Mouse (Mus musculus): Measurements from ENCODE around the gene Tbc1d10c. TPM values are rescaled to one million over a fixed set of nuclear protein-coding genes. Genes with fewer than 3 reads are reported as not detected.

Tbc1d10c gene
- total RNA-seq, 2 experiments from 2014 or later: 1.1 to 1.6 TPM

GRCm38 (mm10) chr19:4192251-4192985 is 1.3 kb upstream of the Tbc1d10c start:
- no peak for DNase-seq (ENCODE audit: low spot score in 2 of 2)

DNA sequence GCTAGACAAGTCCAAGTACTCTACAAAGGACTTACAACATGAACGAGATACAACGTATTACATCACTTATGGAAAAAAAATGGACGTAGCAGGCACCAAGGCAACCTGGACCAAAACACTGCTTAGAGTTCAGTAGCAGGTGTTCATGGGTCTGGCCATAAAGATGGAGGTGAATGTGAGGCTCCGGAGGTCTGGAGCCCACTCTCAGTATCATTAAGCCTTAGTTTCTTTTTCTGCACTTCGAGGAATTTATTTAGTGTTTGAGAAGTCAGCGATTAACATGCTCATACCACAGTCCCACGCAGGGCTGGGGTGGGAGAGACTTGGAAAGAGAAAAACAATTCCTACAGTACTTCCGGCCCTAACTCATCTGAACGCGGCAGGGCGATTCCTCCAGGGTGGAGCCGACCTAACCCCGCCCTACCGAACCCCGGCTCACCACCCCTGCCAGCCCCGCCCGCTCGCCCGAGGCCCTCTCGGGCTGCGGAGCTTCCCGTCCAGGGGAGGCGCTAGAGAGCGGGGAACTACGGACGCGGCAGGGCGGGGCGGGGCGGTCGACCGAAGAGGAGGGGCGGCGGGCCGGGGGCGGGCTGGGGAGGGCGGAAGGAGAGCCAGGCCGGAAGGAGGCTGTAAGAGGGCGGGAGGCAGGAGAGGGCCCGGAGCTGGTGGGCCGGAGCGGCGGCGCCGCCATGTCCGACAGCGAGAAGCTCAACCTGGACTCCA is 605 bp upstream of the Tbc1d10c start, which contains the start of gene Ppp1ca:
Gene Ppp1ca (plus strand): TSS at position 538 of the 723 bp plus-strand sequence.
- DNase-seq (ENCODE audit: low spot score in 2 of 2): peak; percentile 98

- no peak for DNase-seq (ENCODE audit: low spot score in 2 of 2)
Observed at GRCm38 (mm10) chr19:4189051-4189620, 1.9 kb downstream of the Tbc1d10c start.

GRCm38 (mm10) chr19:4187303-4187702 is 3.8 kb downstream of the Tbc1d10c start:
- DNase-seq (ENCODE audit: low spot score in 2 of 2): no peak

DNA sequence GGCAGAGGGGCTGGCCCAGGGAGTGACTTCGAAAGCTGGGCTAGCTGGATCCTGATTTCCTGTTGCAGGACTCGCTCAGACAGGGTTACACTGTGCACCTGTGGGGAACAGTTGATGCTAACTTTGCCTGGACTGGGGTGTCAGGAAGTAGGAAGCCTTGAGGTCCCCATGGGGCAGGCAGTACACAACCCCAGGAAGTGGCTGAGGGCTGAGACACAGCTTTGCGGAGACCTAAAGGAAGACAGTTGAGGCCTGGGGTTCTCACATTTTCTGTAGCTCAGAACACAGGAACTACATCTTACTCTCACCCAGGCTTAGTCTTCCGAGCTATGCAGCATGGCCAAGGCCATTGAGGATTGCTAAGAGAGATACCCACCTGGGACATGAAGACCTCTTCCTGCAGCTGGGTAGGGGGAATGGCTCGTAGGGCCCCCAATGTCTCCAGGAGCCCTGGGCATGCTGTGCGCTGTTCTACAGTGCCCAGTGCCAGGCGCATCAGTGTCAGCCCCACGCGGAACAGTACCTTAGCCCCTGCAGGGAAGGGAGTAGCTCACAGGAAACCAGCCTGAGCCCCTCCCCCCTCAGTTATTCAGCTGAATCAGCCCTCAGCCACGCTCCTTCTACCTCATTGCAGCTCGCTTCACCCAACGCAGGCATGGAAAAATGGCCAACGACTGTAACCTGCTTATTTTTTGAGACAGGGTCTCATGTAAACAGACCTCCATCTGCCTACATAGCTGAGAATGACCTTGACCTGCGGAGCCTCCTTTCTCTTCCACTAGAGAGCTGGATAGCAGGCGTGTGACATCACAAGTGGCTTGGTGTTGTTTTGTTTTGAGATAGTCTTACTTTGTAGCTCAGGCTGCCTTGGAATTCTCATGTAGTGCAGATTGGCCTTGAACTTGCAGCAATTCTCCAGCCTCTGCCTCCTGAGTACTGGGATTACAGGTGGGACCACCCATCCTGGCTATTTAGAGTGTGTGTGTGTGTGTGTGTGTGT is 5.8 kb downstream of the Tbc1d10c start:
- DNase-seq (ENCODE audit: low spot score in 2 of 2): no peak

GRCm38 (mm10) chr19:4183689-4184088 is 7.4 kb downstream of the Tbc1d10c start:
- no peak for DNase-seq (ENCODE audit: low spot score in 2 of 2)

DNA sequence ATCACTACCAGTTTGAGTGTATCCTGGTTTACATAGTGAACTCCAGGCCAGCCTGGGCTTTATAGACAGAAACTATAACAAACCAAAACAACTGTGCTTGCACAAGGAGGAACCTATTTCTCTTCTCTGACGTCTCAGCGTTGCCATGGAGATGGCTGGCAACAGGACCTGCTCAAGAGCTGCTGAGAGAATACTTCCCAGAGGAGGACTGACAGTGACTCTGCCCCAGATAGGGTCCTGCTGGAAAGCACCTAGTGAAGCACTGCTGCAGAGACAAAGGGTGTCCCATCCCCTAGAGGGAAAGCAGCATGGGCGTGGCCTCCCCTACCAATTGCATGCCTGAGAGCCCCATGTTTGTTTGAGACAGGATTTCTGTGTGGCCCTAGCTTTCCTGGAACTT is 9.2 kb downstream of the Tbc1d10c start:
- peak in 1 of 2 experiments; percentile 57 for DNase-seq (ENCODE audit: low spot score in 2 of 2)

- DNase-seq (ENCODE audit: low spot score in 2 of 2): no peak
Observed at GRCm38 (mm10) chr19:4180411-4180810, 10.7 kb downstream of the Tbc1d10c start.

DNA sequence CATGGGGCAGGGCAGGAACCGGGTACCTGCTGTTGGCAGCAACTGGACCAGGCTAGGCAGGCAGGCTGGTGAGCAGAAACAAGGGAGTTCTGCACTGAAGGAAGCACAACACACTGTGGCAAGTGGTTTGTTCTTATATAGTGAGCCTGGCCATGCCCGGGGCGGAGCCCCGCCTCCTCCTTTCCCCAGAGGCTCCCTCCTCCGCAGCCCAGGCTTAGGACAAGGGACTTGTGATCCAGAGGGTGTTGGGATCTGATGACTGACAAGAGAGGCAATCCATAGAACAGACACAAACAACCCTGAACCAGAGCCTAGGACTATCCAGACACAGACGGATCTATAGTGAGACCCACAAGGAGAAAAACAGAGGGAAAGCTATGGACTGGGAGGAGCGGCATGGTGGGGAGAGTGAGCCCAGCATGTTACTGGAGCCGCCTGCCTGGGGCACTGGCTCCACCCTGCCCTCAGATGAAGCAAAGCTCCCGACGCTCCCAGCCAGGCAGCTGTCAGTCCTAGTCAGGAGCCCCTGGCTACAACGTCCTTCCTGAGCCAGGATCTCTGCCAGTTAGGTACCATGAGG is 15.6 kb downstream of the Tbc1d10c start, which contains the start of gene Carns1:
Gene Carns1 (minus strand): TSS at position 112 of the 580 bp plus-strand sequence.
- DNase-seq (ENCODE audit: low spot score in 2 of 2): no peak

GRCm38 (mm10) chr19:4172925-4173324 is 18.2 kb downstream of the Tbc1d10c start:
- no peak for DNase-seq (ENCODE audit: low spot score in 2 of 2)

- DNase-seq (ENCODE audit: low spot score in 2 of 2): no peak
Observed at GRCm38 (mm10) chr19:4171393-4172290, 19.4 kb downstream of the Tbc1d10c start.

DNA sequence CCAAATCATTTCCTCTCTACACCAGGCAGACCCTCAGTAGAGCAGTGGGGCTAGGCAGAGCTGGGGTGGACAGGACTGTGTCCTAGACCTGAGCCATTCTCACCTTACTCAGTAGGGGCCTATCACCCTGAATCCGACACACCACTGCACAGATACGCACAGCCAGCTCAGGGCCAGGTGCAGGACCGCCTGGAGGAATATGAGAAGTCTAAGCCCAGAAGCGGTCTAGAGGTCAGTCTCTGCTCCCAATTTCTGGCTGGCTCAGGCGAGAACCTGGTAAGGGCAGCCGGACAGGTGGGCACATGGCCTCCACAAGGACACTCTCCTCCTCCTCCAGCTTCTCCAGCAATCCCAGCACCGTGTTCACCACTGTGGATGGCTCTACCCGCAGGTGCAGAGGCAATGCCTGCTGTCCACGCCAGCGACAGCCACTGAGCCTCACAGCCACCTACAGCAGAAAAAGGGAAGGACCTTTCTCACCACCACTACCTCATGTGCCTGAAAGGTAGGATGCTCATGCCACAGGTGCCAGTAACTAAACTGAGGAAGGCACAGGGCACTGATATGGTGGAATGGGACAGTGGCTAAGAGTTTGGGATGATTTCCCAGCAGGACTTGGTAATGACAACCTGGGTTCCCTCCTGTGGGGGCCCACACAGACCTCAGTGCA is 20.2 kb downstream of the Tbc1d10c start:
- no peak for DNase-seq (ENCODE audit: low spot score in 2 of 2)

DNA sequence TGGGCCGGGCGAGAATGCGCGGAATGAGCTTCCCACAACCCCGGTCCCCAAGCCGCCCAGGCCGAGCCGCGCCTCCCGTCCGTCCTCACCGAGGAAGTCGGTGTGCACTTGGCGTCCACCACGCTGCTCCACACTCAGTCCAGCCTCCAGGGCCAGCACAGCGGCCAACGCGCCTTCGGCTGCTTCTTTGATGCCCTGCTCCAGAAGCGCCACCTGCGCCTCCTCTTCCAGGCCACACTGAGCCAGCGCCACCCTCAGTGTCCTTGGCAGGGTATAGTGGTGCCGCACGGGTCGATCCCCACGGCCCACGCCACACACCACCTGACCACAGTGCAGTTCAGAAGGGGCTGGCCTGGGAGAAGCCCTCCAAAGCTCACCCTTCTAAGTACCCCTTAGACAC is 21.3 kb downstream of the Tbc1d10c start:
- no peak for DNase-seq (ENCODE audit: low spot score in 2 of 2)

- peak; percentile 99 for DNase-seq (ENCODE audit: low spot score in 2 of 2)
Observed at GRCm38 (mm10) chr19:4169378-4169784, 21.7 kb downstream of the Tbc1d10c start.

- DNase-seq (ENCODE audit: low spot score in 2 of 2): no peak
Observed at GRCm38 (mm10) chr19:4166678-4167476, 24.2 kb downstream of the Tbc1d10c start.

GRCm38 (mm10) chr19:4164721-4165120 is 26.4 kb downstream of the Tbc1d10c start:
- DNase-seq (ENCODE audit: low spot score in 2 of 2): peak in 1 of 2 experiments; percentile 38

GRCm38 (mm10) chr19:4164100-4164499 is 27.0 kb downstream of the Tbc1d10c start:
- DNase-seq (ENCODE audit: low spot score in 2 of 2): no peak

GRCm38 (mm10) chr19:4163543-4163887 is 27.6 kb downstream of the Tbc1d10c start:
- DNase-seq (ENCODE audit: low spot score in 2 of 2): no peak

Data from adrenal gland, adult 18-20 months (tissue).